Mouse (Mus musculus): ENCODE results near the gene Elk1. TPM values are rescaled to one million over a fixed set of nuclear protein-coding genes. Genes with fewer than 3 reads are reported as not detected.
A peak's percentile ranks its signal among the peaks of the same experiment; 100 is the strongest.

The Elk1 gene
- total RNA-seq (2014; rRNA removed; ENCODE audit: low replicate concordance) (21.7 and 22.8 TPM in 2 replicates), polyA plus RNA-seq (2015; fragmentation: Nextera tagmentation; extraction: Ambion mirVana) (6.6 and 7.0 TPM in 2 replicates)

GRCm38 (mm10) chrX:20950191-20950880 is at the start of gene Elk1:
Gene Elk1 (minus strand): TSS chrX:20950608.
- TF ChIP-seq CTCF (IDR thresholded peaks at IDR 0.05; ENCODE audit: low read depth) (no peak), EP300 (IDR thresholded peaks at IDR 0.05; ENCODE audit: low read depth) (no peak)
- DNase-seq (ENCODE audit: low spot score) = peak; percentile 93
- H3K9ac ChIP-seq (replicated peaks; ENCODE audit: low read depth, low read length) = peak within 1 kb of the TSS; percentile 52
- H3K27me3 ChIP-seq (ENCODE audit: control insufficient read depth, insufficient read depth, low read length) = no peaks in the 10 kb centered on the region
- H3K4me2 ChIP-seq (ENCODE audit: low read depth, low read length) = peak within 1 kb of the TSS; percentile 60
- H3K4me3 ChIP-seq (ENCODE audit: low read depth, low read length) = peak within 1 kb of the TSS; percentile 69
- H3K9me3 ChIP-seq (replicated peaks; ENCODE audit: control insufficient read depth, low read length) = no peaks in the 10 kb centered on the region
- no peaks in the 10 kb centered on the region for H3K36me3 ChIP-seq (replicated peaks; ENCODE audit: control insufficient read depth, insufficient read depth, low read length)
- ATAC-seq (ENCODE audit: insufficient read depth, low read depth) = peak; percentile 97
- H3K4me1 ChIP-seq (ENCODE audit: control insufficient read depth, insufficient read depth) = no peaks in the 10 kb centered on the region
- WGBS = 13% methylated on average over 27 of the region's 30 CpGs
- peak within 1 kb of the TSS; percentile 82 for H3K27ac ChIP-seq (ENCODE audit: low read depth)

GRCm38 (mm10) chrX:20980901-20981300 is 30.5 kb upstream of the Elk1 start:
- Histone ChIP-seq H3K27me3 (ENCODE audit: control insufficient read depth, insufficient read depth, low read length) (no peaks in the 10 kb centered on the region), H3K9me3 (replicated peaks; ENCODE audit: control insufficient read depth, low read length) (no peaks in the 10 kb centered on the region), H3K9ac (replicated peaks; ENCODE audit: low read depth, low read length) (no peak overlapping the region), H3K4me1 (ENCODE audit: control insufficient read depth, insufficient read depth) (no peaks in the 10 kb centered on the region), H3K36me3 (replicated peaks; ENCODE audit: control insufficient read depth, insufficient read depth, low read length) (no peaks in the 10 kb centered on the region), H3K27ac (ENCODE audit: low read depth) (no peak overlapping the region), H3K4me3 (ENCODE audit: low read depth, low read length) (no peak overlapping the region), H3K4me2 (ENCODE audit: low read depth, low read length) (no peak overlapping the region)
- TF ChIP-seq EP300 (IDR thresholded peaks at IDR 0.05; ENCODE audit: low read depth) = no peak
- no peak for TF ChIP-seq CTCF (IDR thresholded peaks at IDR 0.05; ENCODE audit: low read depth)
- 61% methylated on average over 1 of the region's 1 CpGs for WGBS
- DNase-seq (ENCODE audit: low spot score) (no peak), ATAC-seq (ENCODE audit: insufficient read depth, low read depth) (no peak)

- TF ChIP-seq CTCF (IDR thresholded peaks at IDR 0.05; ENCODE audit: low read depth) (peak; percentile 17; the same call in 1 of the 2 replicates), EP300 (IDR thresholded peaks at IDR 0.05; ENCODE audit: low read depth) (no peak)
- Histone ChIP-seq H3K4me3 (ENCODE audit: low read depth, low read length) (peak within 1 kb of the TSS; percentile 54), H3K27me3 (ENCODE audit: control insufficient read depth, insufficient read depth, low read length) (no peaks in the 10 kb centered on the region), H3K4me1 (ENCODE audit: control insufficient read depth, insufficient read depth) (no peaks in the 10 kb centered on the region), H3K4me2 (ENCODE audit: low read depth, low read length) (peak within 1 kb of the TSS; percentile 59), H3K9me3 (replicated peaks; ENCODE audit: control insufficient read depth, low read length) (no peaks in the 10 kb centered on the region), H3K9ac (replicated peaks; ENCODE audit: low read depth, low read length) (peak within 1 kb of the TSS; percentile 61; the same call in 1 of the 2 replicates), H3K36me3 (replicated peaks; ENCODE audit: control insufficient read depth, insufficient read depth, low read length) (0 out of 2 replicates have a peak, but pooled peaks cover 8% of the 10 kb centered on the region), H3K27ac (ENCODE audit: low read depth) (peak within 1 kb of the TSS; percentile 91)
- DNase-seq (ENCODE audit: low spot score) (peak; percentile 82), ATAC-seq (ENCODE audit: insufficient read depth, low read depth) (peak; percentile 96)
- 13% methylated on average over 57 of the region's 57 CpGs for WGBS
Measured at GRCm38 (mm10) chrX:20961477-20962378, 11.3 kb upstream of the Elk1 start, which contains the start of gene Uxt. Gene Uxt (minus strand): TSS chrX:20962017.

- ATAC-seq (ENCODE audit: insufficient read depth, low read depth) (no peak), DNase-seq (ENCODE audit: low spot score) (peak; percentile 18)
- H3K27me3 ChIP-seq (ENCODE audit: control insufficient read depth, insufficient read depth, low read length) = no peaks in the 10 kb centered on the region
- TF ChIP-seq CTCF (IDR thresholded peaks at IDR 0.05; ENCODE audit: low read depth) (peak; percentile 49), EP300 (IDR thresholded peaks at IDR 0.05; ENCODE audit: low read depth) (no peak)
- no peak overlapping the region for H3K9ac ChIP-seq (replicated peaks; ENCODE audit: low read depth, low read length)
- WGBS = 10% methylated on average over 4 of the region's 4 CpGs
- H3K9me3 ChIP-seq (replicated peaks; ENCODE audit: control insufficient read depth, low read length) = no peaks in the 10 kb centered on the region
- no peak overlapping the region for H3K27ac ChIP-seq (ENCODE audit: low read depth)
- H3K4me1 ChIP-seq (ENCODE audit: control insufficient read depth, insufficient read depth) = no peaks in the 10 kb centered on the region
- no peak overlapping the region for H3K4me2 ChIP-seq (ENCODE audit: low read depth, low read length)
- no peak overlapping the region for H3K4me3 ChIP-seq (ENCODE audit: low read depth, low read length)
- no peaks in the 10 kb centered on the region for H3K36me3 ChIP-seq (replicated peaks; ENCODE audit: control insufficient read depth, insufficient read depth, low read length)
Measured at GRCm38 (mm10) chrX:20946055-20946454, 4.4 kb downstream of the Elk1 start.

DNA sequence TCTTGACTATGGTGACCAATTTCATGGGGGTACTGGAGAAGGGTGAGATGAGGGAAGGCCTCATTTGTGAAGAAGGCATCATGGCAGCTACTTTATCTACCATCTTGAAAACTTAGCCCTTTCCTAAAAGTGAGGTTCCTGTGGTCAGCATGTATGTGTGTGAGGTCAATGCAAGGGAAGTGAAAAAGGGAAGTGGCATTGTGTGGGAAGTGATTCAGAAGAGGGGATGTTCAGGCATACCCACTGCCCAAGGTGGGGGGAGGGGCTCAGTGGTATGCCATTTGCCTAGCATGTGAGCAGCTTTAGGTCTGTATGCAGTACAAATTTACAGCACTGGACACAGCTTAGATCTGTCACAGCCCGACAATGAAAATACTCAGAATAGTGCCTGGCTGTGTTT is 18.4 kb downstream of the Elk1 start:
- Histone ChIP-seq H3K4me3 (ENCODE audit: low read depth, low read length) (no peak overlapping the region), H3K4me1 (ENCODE audit: control insufficient read depth, insufficient read depth) (no peaks in the 10 kb centered on the region), H3K4me2 (ENCODE audit: low read depth, low read length) (no peak overlapping the region), H3K9me3 (replicated peaks; ENCODE audit: control insufficient read depth, low read length) (no peaks in the 10 kb centered on the region), H3K27me3 (ENCODE audit: control insufficient read depth, insufficient read depth, low read length) (no peaks in the 10 kb centered on the region), H3K9ac (replicated peaks; ENCODE audit: low read depth, low read length) (no peak overlapping the region), H3K36me3 (replicated peaks; ENCODE audit: control insufficient read depth, insufficient read depth, low read length) (peaks cover 11% of the 10 kb centered on the region), H3K27ac (ENCODE audit: low read depth) (no peak overlapping the region)
- ATAC-seq (ENCODE audit: insufficient read depth, low read depth) = no peak
- DNase-seq (ENCODE audit: low spot score) = no peak
- TF ChIP-seq EP300 (IDR thresholded peaks at IDR 0.05; ENCODE audit: low read depth) (no peak), CTCF (IDR thresholded peaks at IDR 0.05; ENCODE audit: low read depth) (no peak)
- 73% methylated on average over 1 of the region's 1 CpGs for WGBS

All from heart, postnatal 0 days (tissue).